ENCODE assay signal across 29 mouse cellular contexts in genomic region chr14:8015756-8016155, GRCm38 (mm10). TPM values are rescaled to one million over a fixed set of nuclear protein-coding genes. Genes with fewer than 3 reads are reported as not detected.
DNase-seq lines count a peak whose midpoint lies in the region; ATAC-seq and TF ChIP-seq lines count a peak whose summit lies in the region.
"Had no signal": no experiment of that assay in that cellular context is flagged by ENCODE, and none has a peak within 500 bp of the region (broad histone marks: within the 10 kb centered on the region; RNA-seq: fewer than 3 reads in every experiment).

No protein-coding gene starts in this region.

- H3K4me3 ChIP-seq in heart, adult 2 months, result no peak overlapping the region
- H3K4me3 ChIP-seq in heart, embryonic 12.5 days, result no peak overlapping the region
- H3K4me3 ChIP-seq in layer of hippocampus, adult 2 months, result no peak overlapping the region
- no peak overlapping the region for H3K4me3 ChIP-seq in liver, embryonic 13.5 days (replicated peaks)
- no peak overlapping the region for H3K4me3 ChIP-seq in stomach, embryonic 16.5 days (replicated peaks; ENCODE audit: low read length)
- H3K4me3 ChIP-seq: forebrain, embryonic 10.5 days; hindbrain, embryonic 15.5 days; left cerebral cortex, adult 2 months; lung, embryonic 15.5 days; midbrain, embryonic 15.5 days; neural tube, embryonic 12.5 days had no signal

- peaks cover 5% of the 10 kb centered on the region; the same call in 1 of the 2 replicates for H3K4me1 ChIP-seq in heart, adult 2 months (ENCODE audit: control insufficient read depth, insufficient read depth, low read length)
- H3K4me1 ChIP-seq in heart, embryonic 12.5 days (replicated peaks), result no peaks in the 10 kb centered on the region
- H3K4me1 ChIP-seq in liver, embryonic 13.5 days (replicated peaks), result peaks cover 20% of the 10 kb centered on the region
- H3K4me1 ChIP-seq in stomach, embryonic 16.5 days (ENCODE audit: control insufficient read depth, insufficient read depth, low read length), result peaks cover 9% of the 10 kb centered on the region
- H3K4me1 ChIP-seq: forebrain, embryonic 10.5 days; hindbrain, embryonic 15.5 days; lung, embryonic 15.5 days; midbrain, embryonic 15.5 days; neural tube, embryonic 12.5 days had no signal

- H3K9ac ChIP-seq in heart, adult 2 months (ENCODE audit: low read depth, low read length), result no peak overlapping the region
- H3K9ac ChIP-seq in heart, embryonic 12.5 days, result no peak overlapping the region
- H3K9ac ChIP-seq in liver, embryonic 13.5 days, result no peak overlapping the region
- H3K9ac ChIP-seq in stomach, embryonic 16.5 days (ENCODE audit: low read length), result no peak overlapping the region
- H3K9ac ChIP-seq: hindbrain, embryonic 15.5 days; lung, embryonic 15.5 days; midbrain, embryonic 15.5 days; neural tube, embryonic 12.5 days had no signal

- no peaks in the 10 kb centered on the region for H3K36me3 ChIP-seq in heart, adult 2 months (ENCODE audit: control insufficient read depth, insufficient read depth, low read length)
- H3K36me3 ChIP-seq in heart, embryonic 12.5 days, result no peaks in the 10 kb centered on the region
- no peaks in the 10 kb centered on the region for H3K36me3 ChIP-seq in liver, embryonic 13.5 days
- H3K36me3 ChIP-seq in stomach, embryonic 16.5 days (ENCODE audit: control insufficient read depth, insufficient read depth, low read length), result no peaks in the 10 kb centered on the region
- H3K36me3 ChIP-seq: forebrain, embryonic 10.5 days; hindbrain, embryonic 15.5 days; lung, embryonic 15.5 days; midbrain, embryonic 15.5 days; neural tube, embryonic 12.5 days had no signal

- no peak for TF ChIP-seq EP300 in heart, adult 2 months (IDR thresholded peaks at IDR 0.05; ENCODE audit: insufficient read depth, low read depth, low read length)

- TF ChIP-seq POLR2A in heart, adult 2 months (IDR thresholded peaks at IDR 0.05; ENCODE audit: insufficient read depth, low read depth, low read length), result no peak

- WGBS in heart, adult 2 months, result 96% methylated on average over 6 of the region's 6 CpGs
- 90% methylated on average over 6 of the region's 6 CpGs for WGBS in heart, embryonic 12.5 days
- 88% methylated on average over 6 of the region's 6 CpGs for WGBS in liver, embryonic 13.5 days (ENCODE audit: insufficient replicate concordance)
- WGBS in stomach, embryonic 16.5 days, result 90% methylated on average over 6 of the region's 6 CpGs

- H3K79me2 ChIP-seq in heart, adult 2 months (replicated peaks; ENCODE audit: control insufficient read depth, insufficient read depth, low read length), result peaks cover 2% of the 10 kb centered on the region

- no peak for DNase-seq in heart, adult 2 months
- DNase-seq in layer of hippocampus, adult 2 months (ENCODE audit: low spot score in 2 of 2), result no peak
- no peak for DNase-seq in layer of hippocampus, adult 9-11 months
- no peak for DNase-seq in liver, embryonic 13.5 days
- DNase-seq in lung, postnatal 25 days (ENCODE audit: low spot score), result no peak
- DNase-seq: cerebellum, adult 11-12 months; cerebellum, postnatal 10 days; gastrocnemius, postnatal 25 days; lung, postnatal 4 days; retina, postnatal 1 day; thymus, postnatal 14 days had no signal

- H3K27ac ChIP-seq in heart, adult 2 months, result peak overlapping the region; percentile 9; the same call in 1 of the 2 replicates
- no peak overlapping the region for H3K27ac ChIP-seq in heart, embryonic 12.5 days (ENCODE audit: poor library complexity, severe bottlenecking)
- peak overlapping the region; percentile 8; the same call in 1 of the 2 replicates for H3K27ac ChIP-seq in layer of hippocampus, adult 2 months
- H3K27ac ChIP-seq in liver, embryonic 13.5 days, result peak overlapping the region; percentile 19; the same call in 1 of the 2 replicates
- peak overlapping the region; percentile 75 for H3K27ac ChIP-seq in stomach, embryonic 16.5 days (ENCODE audit: low read length)
- H3K27ac ChIP-seq: forebrain, embryonic 10.5 days; hindbrain, embryonic 15.5 days; left cerebral cortex, adult 2 months; lung, embryonic 15.5 days; midbrain, embryonic 15.5 days; neural tube, embryonic 12.5 days had no signal

- no peaks in the 10 kb centered on the region for H3K27me3 ChIP-seq in heart, adult 2 months (ENCODE audit: control insufficient read depth, insufficient read depth, low read length)
- no peaks in the 10 kb centered on the region for H3K27me3 ChIP-seq in heart, embryonic 12.5 days (replicated peaks)
- H3K27me3 ChIP-seq in liver, embryonic 13.5 days, result no peaks in the 10 kb centered on the region
- H3K27me3 ChIP-seq in stomach, embryonic 16.5 days (ENCODE audit: control insufficient read depth, insufficient read depth, low read length), result no peaks in the 10 kb centered on the region
- H3K27me3 ChIP-seq: hindbrain, embryonic 15.5 days; lung, embryonic 15.5 days; midbrain, embryonic 15.5 days; neural tube, embryonic 12.5 days had no signal

- TF ChIP-seq CTCF in heart, adult 2 months (IDR thresholded peaks at IDR 0.05), result no peak
- TF ChIP-seq CTCF in layer of hippocampus, adult 2 months (conservative IDR thresholded peaks at IDR 0.05), result no peak

- H3K9me3 ChIP-seq in heart, embryonic 12.5 days (replicated peaks), result no peaks in the 10 kb centered on the region
- H3K9me3 ChIP-seq in liver, embryonic 13.5 days (replicated peaks), result no peaks in the 10 kb centered on the region
- H3K9me3 ChIP-seq in stomach, embryonic 16.5 days (replicated peaks; ENCODE audit: control insufficient read depth, low read length), result no peaks in the 10 kb centered on the region
- H3K9me3 ChIP-seq: forebrain, embryonic 10.5 days; hindbrain, embryonic 15.5 days; lung, embryonic 15.5 days; midbrain, embryonic 15.5 days; neural tube, embryonic 12.5 days had no signal

- intact Hi-C loops in heart, adult 2 months (cut with DNase I), result no loop called here

- ATAC-seq in heart, embryonic 12.5 days (ENCODE audit: insufficient number of reproducible peaks, low FRiP score), result no peak
- no peak for ATAC-seq in liver, embryonic 13.5 days (ENCODE audit: low read depth)
- ATAC-seq in stomach, embryonic 16.5 days (ENCODE audit: insufficient read depth, low FRiP score), result no peak
- ATAC-seq: CD4-positive, CD25-positive, alpha-beta regulatory T cell, adult 4 months; forebrain, embryonic 16.5 days; midbrain, embryonic 15.5 days had no signal

- no peak overlapping the region for H3K4me2 ChIP-seq in heart, embryonic 12.5 days
- H3K4me2 ChIP-seq in liver, embryonic 13.5 days, result no peak overlapping the region
- no peak overlapping the region for H3K4me2 ChIP-seq in stomach, embryonic 16.5 days (ENCODE audit: low read depth, low read length)
- H3K4me2 ChIP-seq: hindbrain, embryonic 15.5 days; lung, embryonic 15.5 days; midbrain, embryonic 15.5 days; neural tube, embryonic 12.5 days had no signal

RNA-seq across cellular contexts. Expression of gene Abhd6, which starts 13.1 kb away (rescaled TPM):
- total RNA-seq in heart, adult 2 months (2021), result 10 to 100 TPM in 1 of 2 experiments, 1 to 10 TPM in 1; 8.9 to 13.7 TPM
- polyA plus RNA-seq in heart, adult 2 months (2012; rRNA removed), result 12.4 and 15.3 TPM in 2 replicates
- polyA plus RNA-seq in heart, embryonic 12.5 days (2016; fragmentation: Nextera tagmentation; extraction: Ambion mirVana), result 9.9 and 10.1 TPM in 2 replicates
- 10 to 100 TPM; 77.1 to 78.0 TPM for total RNA-seq in layer of hippocampus, adult 2 months (2021)
- polyA plus RNA-seq in liver, embryonic 13.5 days (2015; fragmentation: Nextera tagmentation; extraction: Ambion mirVana), result 9.3 and 9.9 TPM in 2 replicates
- polyA plus RNA-seq in stomach, embryonic 16.5 days (2015; fragmentation: Nextera tagmentation; extraction: Ambion mirVana), result 28.3 and 34.6 TPM in 2 replicates

RNA-seq across cellular contexts. Expression of gene Dnase1l3, which starts 21.4 kb away (rescaled TPM):
- under 1 TPM in 1 of 2 experiments, not detected in 1; 0.07 TPM for total RNA-seq in heart, adult 2 months (2021)
- polyA plus RNA-seq in heart, adult 2 months (2012; rRNA removed), result 0.12 and 0.57 TPM in 2 replicates
- polyA plus RNA-seq in heart, embryonic 12.5 days (2016; fragmentation: Nextera tagmentation; extraction: Ambion mirVana), result 0.04 TPM in 1 of 2 replicates, not detected in the other
- total RNA-seq in layer of hippocampus, adult 2 months (2021), result not detected
- 1.3 and 1.8 TPM in 2 replicates for polyA plus RNA-seq in liver, embryonic 13.5 days (2015; fragmentation: Nextera tagmentation; extraction: Ambion mirVana)
- 2.3 and 3.0 TPM in 2 replicates for polyA plus RNA-seq in stomach, embryonic 16.5 days (2015; fragmentation: Nextera tagmentation; extraction: Ambion mirVana)
- total RNA-seq: gastrocnemius, postnatal 25 days; hematopoietic stem cell, adult 5-6 weeks; left cerebral cortex, postnatal 36 days had no signal
- polyA plus RNA-seq: forebrain, embryonic 10.5 days had no signal

RNA-seq across cellular contexts. Expression of gene Gm45521, which starts 58.7 kb away (rescaled TPM):
- not detected for total RNA-seq in heart, adult 2 months (2021)
- polyA plus RNA-seq in heart, adult 2 months (2012; rRNA removed), result not detected in 2 replicates
- polyA plus RNA-seq in heart, embryonic 12.5 days (2016; fragmentation: Nextera tagmentation; extraction: Ambion mirVana), result not detected in 2 replicates
- not detected for total RNA-seq in layer of hippocampus, adult 2 months (2021)
- not detected in 2 replicates for polyA plus RNA-seq in liver, embryonic 13.5 days (2015; fragmentation: Nextera tagmentation; extraction: Ambion mirVana)
- polyA plus RNA-seq in stomach, embryonic 16.5 days (2015; fragmentation: Nextera tagmentation; extraction: Ambion mirVana), result not detected in 2 replicates
- total RNA-seq: adrenal gland, postnatal 36 days; gastrocnemius, postnatal 25 days; hematopoietic stem cell, adult 5-6 weeks; left cerebral cortex, adult 2 months; left cerebral cortex, postnatal 36 days had no signal
- polyA plus RNA-seq: CD4-positive, CD25-positive, alpha-beta regulatory T cell, adult 4 months; embryonic facial prominence, embryonic 11.5 days; heart, embryonic 16.5 days; hindbrain, embryonic 15.5 days; intestine, embryonic 14.5 days; limb, embryonic 14.5 days; lung, embryonic 15.5 days; neural tube, embryonic 12.5 days; stomach, embryonic 14.5 days had no signal
